Mouse (Mus musculus) urinary bladder, postnatal 14 days (tissue): Measurements from ENCODE around the gene Hdac10.

Source experiments
- DNase-seq: peaks from one replicate; pipeline ENCODE4 v3.0.0; 2021; ENCODE audit warnings: low spot score

Hdac10 gene

GRCm38 (mm10) chr15:89148496-89149270, 20.2 kb upstream of the Hdac10 start:
- no peak for DNase-seq

DNA sequence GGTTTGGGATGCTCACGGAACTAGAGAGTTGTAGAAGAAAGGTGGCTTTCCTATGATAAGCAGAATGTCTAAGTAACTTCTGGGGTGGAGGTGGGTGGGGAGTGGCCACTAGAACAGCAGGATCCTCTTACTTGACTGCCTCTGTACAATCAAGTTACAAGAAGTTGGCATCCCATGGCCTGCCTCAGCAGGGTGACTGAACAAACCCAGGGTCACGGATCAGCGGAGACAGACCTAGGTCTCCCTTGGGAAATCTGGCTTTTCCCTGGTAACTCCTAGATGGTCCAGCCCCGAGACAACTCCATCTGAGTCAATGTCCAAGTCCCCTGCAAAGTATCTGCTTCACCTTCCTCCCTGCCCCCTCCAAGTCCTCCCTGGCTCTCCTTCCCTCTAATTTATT, 19.4 kb upstream of the Hdac10 start:
- no peak for DNase-seq

GRCm38 (mm10) chr15:89147456-89147855, 19.0 kb upstream of the Hdac10 start:
- no peak for DNase-seq

- peak; percentile 56 for DNase-seq
These were observed 18.5 kb upstream of the Hdac10 start for GRCm38 (mm10) chr15:89147024-89147423.

GRCm38 (mm10) chr15:89146537-89146936, 18.0 kb upstream of the Hdac10 start:
- DNase-seq, result peak; percentile 74

GRCm38 (mm10) chr15:89145813-89146350, 17.4 kb upstream of the Hdac10 start:
- DNase-seq, result no peak

GRCm38 (mm10) chr15:89144965-89145364, 16.5 kb upstream of the Hdac10 start:
- DNase-seq, result no peak

DNA sequence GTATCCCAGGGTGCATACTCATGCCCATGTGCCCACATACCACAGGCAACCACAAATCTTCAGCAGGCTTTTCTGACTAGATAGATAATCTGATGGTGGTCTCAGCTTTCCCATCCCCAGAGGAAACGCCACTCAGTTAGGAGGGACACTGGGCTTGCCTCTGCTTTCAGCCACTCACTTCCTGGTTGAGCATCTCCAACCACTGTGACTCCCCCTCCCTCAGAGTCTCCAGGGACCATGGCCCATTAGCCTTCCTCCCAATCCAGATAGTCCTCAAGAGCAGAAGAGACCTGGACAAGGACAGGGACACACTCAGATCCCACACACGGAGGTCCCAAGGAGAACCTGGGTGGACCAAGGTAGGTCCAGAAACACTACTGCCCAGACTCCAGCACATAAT, 14.6 kb upstream of the Hdac10 start:
- DNase-seq, result no peak

- DNase-seq, result no peak
These were observed 13.4 kb upstream of the Hdac10 start for GRCm38 (mm10) chr15:89141905-89142304.

DNA sequence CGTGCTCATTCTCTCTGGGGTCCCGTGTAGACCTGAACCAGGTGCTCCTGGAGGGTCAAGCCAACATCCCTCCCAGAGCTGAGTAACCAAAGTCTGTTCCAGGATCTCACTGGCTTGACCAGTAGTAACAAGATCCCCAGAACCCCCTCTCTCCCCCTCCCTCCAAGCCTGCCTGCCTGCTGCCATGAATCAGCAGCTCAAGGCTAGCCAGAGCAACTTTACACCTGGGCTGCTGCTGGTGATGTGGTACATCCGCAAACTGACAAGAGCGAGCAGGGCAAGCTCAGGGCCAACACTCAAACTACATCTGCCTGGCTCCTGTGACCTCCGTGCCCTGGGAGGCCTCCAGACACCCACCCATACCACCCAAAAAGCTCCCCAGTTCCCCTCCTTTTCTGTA, 12.9 kb upstream of the Hdac10 start:
- DNase-seq, result no peak

DNA sequence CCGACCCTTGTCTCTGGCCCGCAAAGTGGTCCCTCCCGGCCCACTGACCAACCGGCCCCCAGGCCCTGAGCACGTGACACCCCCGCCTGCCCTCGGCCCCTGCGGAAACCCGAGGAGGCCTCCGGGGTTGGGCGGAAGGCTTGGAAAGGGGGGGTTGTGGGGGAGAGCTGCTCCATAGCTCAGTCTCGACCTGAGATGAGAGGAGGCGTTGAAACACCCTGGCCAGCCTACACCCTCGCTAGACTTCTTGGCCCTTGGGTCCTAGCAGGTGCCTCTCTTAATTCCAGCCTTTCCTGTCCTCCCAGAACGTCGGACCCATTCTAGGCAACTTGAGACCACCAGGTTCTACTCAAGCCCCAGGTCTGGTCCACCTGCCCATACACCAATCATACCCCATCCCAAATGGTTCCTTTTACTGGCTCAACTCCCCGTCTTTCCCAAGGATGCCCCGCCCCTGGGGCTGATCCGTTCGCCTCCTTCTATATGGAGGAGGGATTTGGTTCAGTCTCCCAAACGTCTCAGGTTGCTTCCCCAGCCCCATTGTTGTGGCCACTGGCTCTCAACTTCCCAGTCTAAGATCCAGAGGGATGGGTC, 12.3 kb upstream of the Hdac10 start, which contains the start of gene Mapk12:
Gene Mapk12, minus strand, starts transcription at position 45 of the 594 bp plus-strand sequence.
- DNase-seq, result peak; percentile 58

GRCm38 (mm10) chr15:89140048-89140658, 11.7 kb upstream of the Hdac10 start:
- peak; percentile 82 for DNase-seq

GRCm38 (mm10) chr15:89138531-89138930, 10.0 kb upstream of the Hdac10 start:
- no peak for DNase-seq

DNA sequence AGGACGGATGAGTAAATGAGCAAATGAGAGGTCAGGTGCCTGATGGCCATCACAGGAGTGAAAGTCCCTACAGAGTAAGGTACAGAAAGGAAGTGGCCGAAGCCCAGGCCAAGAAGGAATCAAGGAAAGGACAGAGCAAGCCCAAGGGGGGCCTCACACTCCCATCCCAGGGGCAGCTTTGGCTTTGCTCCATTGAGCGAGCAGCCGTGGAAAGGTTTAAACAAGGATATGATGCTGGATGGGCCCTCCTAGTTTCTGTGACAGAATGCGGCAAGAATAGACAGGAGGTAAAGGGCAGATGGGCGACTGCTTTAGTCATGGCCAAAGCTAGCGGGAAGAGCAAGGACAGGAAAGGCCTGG, 9.5 kb upstream of the Hdac10 start:
- no peak for DNase-seq

DNA sequence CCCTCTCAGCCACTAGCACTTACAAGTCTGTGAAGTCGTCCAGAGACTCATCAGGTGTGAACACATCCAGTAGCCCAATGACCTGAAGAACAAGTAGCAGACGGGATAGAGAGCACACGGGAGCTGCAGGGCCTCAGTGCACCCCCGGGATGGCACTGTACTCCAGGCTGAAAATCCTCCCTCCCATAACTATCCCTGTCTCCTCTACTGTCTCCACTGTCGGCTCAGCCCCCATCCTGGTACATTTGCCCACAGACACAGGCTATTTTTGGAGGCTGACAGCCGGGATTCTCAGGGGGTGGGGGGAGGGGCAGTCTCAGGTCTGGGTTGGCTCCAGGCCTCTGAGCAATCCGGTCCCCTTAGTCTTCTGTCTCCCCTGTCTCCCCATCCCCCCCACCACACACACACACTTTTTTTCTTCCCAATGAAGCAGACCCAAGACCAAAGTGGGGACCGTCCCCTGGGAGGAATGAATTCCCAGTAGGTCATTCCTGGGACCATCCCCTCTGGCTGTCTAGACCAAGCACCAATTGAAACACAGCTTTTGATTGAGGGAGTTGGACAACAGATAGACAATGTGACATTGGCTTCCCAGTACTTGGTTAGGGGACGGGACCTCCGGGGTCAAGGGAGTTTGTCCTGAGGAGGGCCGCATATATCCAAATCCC, 9.0 kb upstream of the Hdac10 start:
- DNase-seq, result no peak

DNA sequence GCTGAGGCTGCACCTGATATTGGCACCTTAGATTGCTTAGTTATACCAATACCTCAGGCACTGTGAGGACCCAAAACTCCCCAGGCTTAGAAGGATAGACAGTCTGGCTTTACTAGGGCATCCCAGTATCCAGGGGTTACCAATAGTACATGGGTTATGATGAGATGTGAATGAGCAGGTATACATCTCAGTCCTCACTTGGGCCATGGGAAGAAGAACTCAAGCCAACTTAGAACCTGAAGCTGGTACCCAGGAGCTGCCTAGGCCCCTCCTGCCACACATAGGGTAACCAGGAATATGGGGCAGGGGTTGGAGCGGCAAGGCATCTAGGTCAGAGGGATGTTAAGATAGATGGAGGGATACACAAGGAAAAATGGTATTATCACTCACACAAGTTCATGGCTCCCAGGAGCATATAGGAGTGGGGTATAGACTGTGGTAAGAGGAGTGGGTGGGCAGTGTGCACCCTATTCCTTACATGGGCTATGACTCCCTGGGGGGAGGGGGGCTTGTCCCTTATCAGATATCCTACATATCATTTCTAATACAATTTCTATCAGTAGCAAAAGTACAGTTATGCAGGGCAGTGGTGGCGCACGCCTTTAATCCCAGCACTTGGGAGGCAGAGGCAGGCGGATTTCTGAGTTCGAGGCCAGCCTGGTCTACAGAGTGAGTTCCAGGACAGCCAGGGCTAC, 8.1 kb upstream of the Hdac10 start:
- DNase-seq, result no peak

DNA sequence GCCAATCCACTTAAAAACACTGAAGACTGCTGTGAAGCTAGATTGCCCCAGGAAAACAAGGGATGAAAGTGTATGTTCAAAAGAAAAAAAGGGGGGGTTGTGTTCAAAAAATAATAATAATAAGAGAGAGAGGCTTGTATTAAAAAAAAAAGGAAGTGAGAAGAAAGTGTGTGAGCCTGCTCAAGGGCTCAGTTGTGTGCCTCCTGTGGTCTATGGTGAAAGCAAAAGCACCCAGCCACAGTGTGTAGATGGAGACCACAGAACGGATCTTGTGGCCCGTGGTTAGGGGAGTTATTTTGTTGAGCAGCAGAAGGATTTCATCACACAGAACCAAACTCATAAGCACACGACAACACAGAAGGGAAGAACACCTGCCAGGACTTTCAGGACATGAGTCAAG, 2.8 kb upstream of the Hdac10 start:
- no peak for DNase-seq

DNA sequence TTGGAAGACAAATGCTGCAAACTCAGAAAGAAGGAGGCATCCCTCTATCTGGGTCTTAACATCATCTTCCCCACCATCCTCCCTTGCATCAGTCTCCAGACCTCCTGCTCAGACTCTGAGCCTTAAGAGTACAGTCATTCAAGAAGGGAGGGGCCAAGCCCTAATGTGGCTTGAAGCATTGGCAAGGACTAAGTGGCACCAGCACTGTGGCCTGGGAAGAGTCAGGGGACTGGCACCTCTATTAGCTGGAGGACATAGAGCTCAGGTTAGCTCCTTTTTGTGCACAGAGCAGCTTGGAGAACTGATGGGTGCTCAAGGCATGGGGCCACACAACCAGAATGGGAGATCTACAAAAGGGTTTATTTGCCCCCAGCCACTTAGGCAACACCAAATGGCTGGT, 1.7 kb upstream of the Hdac10 start:
- DNase-seq, result no peak

GRCm38 (mm10) chr15:89127364-89127940, 1.0 kb downstream of the Hdac10 start:
- DNase-seq, result no peak

DNA sequence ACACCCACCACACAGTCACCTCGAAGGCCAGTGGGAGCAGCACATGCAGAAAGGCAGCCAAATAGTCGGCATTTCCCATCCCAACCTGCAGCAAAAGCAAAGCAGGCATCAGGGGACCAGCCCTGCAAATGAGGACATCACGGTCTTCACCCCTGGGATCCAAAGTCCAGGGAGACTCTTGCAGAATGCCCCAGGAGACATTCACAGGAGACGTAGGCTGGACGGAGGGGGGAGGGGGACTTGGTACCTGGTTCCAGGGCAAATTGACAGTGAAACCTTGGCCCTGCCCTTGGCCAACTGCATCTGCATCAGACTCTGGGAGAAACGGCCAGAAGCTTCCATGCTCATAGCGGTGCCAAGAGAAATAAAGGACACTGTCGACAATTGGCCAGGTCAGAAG, 1.9 kb downstream of the Hdac10 start:
- no peak for DNase-seq

DNA sequence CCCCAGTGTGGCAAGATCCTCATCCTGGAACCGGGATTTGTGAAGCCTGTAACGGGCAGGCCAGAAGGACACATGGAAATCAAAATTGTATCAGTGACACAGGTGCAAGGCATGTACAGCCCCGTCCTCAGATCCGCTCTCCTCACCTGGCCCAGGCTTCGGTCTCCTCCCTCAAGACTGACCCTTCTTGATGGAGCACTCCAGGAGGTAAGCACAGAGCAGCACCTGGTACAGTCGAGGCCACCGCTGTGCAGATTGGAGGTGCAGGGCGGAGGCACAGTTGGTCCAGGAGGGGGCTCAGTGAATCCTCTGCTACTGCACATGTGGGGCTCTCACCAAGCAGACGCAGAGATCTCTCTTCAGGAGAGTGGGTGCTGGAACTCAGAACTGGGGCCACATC, 3.1 kb downstream of the Hdac10 start:
- DNase-seq, result no peak

DNA sequence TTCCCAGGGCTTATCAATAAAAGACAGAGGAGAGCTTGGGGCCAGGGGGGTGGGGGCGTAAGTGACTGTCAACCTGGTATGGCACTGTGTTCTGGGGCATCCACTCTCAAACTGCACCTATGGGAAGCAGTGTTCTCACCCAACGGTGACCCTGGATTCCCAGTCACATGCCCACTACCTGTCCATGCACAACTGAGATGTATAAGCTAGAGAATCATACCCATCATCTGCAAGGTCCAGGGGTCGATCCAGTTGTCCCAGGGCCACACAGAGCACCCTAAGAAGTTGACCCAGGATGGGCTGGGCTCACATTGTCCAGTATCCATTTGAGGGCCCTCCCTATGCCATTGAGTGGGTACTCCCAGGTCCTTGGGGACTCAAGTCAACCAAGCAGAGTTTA, 4.2 kb downstream of the Hdac10 start:
- DNase-seq, result no peak
